Mouse (Mus musculus): ENCODE data around the gene Olfr374.
A peak's percentile ranks its signal among the peaks of the same experiment; 100 is the strongest.

The Olfr374 gene

GRCm38 (mm10) chr8:72135446-72136301, 28.8 kb downstream of the Olfr374 start:
- DNase-seq (ENCODE audit: low read depth in 2 of 2, low spot score in 2 of 2) = peak; percentile 35 to 44

DNA sequence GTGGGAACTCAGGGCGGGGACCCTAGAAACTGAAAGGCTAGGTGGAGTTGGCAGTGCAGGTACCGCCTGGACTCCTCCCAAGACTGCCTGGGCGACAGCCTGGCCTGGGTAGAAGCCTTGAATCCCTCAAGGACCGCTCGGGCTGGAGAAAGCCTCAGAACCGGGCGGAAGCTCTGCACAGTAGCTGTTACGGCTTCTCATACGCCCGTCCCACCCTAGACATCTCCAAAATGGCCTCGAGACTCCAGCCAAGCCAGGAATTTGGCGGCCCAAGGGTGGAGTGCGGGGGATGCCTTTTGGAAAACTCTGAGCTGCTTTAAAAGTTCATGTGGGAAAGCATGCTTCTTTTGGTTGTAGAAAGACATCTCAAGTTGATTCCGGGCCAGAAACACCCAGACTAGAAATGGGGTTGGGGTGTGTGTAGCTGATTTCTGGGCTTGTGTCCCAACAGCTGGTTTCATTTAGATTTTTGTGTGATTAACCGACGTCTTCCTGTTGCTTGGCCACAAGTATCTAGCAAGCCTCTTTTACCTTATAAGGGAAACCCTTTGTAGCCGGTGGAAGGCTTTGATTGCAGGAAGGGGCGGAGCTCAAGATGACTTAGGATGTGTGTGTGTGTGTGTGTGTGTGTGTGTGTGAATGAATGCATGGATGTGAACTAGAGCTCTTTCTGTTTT, 29.6 kb downstream of the Olfr374 start:
- DNase-seq (ENCODE audit: low read depth in 2 of 2, low spot score in 2 of 2) = peak; percentile 81 to 86

DNA sequence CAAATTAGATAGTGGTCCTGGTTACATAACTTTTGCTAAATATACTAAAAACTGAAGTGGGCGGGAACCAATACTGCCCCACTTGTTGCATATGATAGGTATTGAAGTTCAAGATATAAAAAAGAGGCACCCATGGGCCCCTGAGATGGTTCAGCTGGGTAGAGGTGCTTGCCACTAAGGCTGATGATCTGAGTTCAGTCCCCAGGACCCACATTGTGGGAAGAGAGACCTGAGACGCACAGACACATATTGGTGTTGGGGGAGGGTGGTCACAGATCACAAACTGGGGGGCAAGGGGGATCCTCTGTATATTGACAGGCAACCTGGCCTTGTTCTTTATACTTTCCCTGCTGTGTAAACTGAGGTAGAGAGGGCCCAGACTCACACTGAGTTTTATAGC, 30.6 kb downstream of the Olfr374 start:
- no peak for DNase-seq (ENCODE audit: low read depth in 2 of 2, low spot score in 2 of 2)

DNA sequence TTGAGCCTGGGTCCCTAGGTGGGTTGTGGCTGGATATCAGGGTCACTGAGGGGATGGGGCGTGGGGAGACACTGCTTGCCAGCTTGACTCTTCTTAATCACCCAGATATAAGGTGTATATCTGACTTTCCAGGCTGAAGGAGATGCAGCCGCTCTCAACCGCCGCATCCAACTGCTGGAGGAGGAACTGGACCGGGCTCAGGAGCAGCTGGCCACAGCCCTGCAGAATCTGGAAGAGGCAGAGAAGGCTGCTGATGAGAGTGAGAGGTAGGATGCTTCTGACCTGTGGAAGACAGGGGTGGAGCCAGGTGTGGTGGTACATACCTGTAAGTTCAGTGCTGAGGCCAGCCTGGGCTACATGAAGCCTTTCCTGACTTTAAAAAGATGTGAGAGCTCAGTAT, 31.6 kb downstream of the Olfr374 start:
- DNase-seq (ENCODE audit: low read depth in 2 of 2, low spot score in 2 of 2) = no peak

- no peak for DNase-seq (ENCODE audit: low read depth in 2 of 2, low spot score in 2 of 2)
Observed at GRCm38 (mm10) chr8:72143256-72143824, 36.5 kb downstream of the Olfr374 start.

GRCm38 (mm10) chr8:72144345-72144975, 37.6 kb downstream of the Olfr374 start:
- no peak for DNase-seq (ENCODE audit: low read depth in 2 of 2, low spot score in 2 of 2)

- DNase-seq (ENCODE audit: low read depth in 2 of 2, low spot score in 2 of 2) = no peak
Observed at GRCm38 (mm10) chr8:72145511-72145910, 38.7 kb downstream of the Olfr374 start.

DNA sequence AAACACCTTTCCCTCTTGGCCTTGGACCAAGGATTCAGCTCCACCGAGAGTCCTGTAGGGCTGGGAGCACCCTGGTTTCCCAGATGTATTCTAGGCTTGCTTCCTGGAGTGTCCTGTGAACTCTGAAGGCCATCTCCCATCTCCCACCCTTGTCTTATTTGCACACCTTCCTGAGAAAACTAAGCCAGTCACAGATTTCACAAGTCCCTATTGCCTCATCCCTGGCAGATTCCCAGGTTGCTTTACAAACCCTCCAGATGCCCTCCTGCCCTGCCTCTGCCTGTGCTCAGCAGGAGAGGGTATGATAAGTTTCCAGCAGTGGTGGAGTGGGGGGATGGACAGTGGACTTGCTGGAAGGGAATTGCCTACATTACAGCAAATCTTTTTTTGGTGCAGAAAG, 39.2 kb downstream of the Olfr374 start:
- no peak for DNase-seq (ENCODE audit: low read depth in 2 of 2, low spot score in 2 of 2)

GRCm38 (mm10) chr8:72146556-72146955, 39.7 kb downstream of the Olfr374 start:
- DNase-seq (ENCODE audit: low read depth in 2 of 2, low spot score in 2 of 2) = no peak

DNA sequence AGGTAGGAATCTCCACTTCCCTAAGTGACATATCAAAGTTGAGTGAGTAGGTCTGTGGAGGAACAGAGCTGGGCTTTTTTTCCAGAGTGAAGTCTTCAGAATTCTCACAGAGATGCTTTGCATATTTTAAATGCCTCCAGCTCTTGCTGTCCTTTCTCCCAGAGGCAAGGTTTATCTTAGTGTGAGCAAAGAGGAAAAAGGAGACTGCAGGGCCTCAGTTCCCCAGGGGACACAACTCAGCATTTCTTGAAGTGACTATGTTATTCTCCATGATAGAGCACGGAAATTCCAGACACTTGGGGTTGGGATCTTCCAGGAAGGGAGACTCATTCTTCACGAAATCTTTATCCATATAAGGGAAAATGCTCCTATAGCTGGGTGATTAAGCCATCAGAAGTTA, 40.4 kb downstream of the Olfr374 start:
- no peak for DNase-seq (ENCODE audit: low read depth in 2 of 2, low spot score in 2 of 2)

DNA sequence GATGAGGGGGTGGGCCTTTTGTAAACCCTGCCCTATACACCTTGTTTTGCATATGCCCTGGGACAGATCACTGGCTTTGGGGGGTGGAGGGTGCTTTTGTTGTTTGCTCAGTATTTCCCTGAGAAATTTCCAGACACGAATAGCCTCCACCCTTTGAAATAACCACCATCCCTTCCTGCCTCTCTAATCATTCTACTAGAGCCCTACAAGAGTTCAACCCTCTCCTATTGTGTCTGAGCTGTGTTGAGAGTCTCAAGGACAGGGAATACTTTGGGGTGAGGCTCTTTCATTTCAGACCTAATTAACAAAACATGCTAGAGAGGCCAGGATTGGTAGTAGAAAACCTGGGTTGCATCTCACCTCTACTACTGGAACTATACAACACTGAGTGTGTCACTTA, 42.2 kb downstream of the Olfr374 start:
- DNase-seq (ENCODE audit: low read depth in 2 of 2, low spot score in 2 of 2) = no peak

- no peak for DNase-seq (ENCODE audit: low read depth in 2 of 2, low spot score in 2 of 2)
Observed at GRCm38 (mm10) chr8:72151418-72152078, 44.7 kb downstream of the Olfr374 start.

DNA sequence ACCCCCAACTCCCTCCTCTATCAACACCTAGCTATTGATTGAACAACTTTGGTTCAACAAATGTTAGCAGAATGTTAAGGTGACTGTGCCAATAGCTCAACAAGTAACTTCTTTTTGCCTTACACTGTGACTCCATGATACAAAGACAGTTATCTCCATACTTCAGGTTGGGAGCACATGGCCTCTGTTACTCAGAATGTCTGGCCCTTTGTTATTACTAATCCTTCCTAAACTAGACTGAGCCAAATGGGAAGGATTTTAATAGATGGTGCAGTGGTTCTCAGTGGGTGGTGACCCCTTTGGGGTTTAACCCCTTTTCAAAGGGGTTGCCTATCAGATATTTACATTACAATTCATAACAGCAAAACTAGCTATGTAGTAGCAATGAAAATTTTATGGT, 46.5 kb downstream of the Olfr374 start:
- DNase-seq (ENCODE audit: low read depth in 2 of 2, low spot score in 2 of 2) = no peak

- no peak for DNase-seq (ENCODE audit: low read depth in 2 of 2, low spot score in 2 of 2)
Observed at GRCm38 (mm10) chr8:72158096-72158495, 51.3 kb downstream of the Olfr374 start.

DNA sequence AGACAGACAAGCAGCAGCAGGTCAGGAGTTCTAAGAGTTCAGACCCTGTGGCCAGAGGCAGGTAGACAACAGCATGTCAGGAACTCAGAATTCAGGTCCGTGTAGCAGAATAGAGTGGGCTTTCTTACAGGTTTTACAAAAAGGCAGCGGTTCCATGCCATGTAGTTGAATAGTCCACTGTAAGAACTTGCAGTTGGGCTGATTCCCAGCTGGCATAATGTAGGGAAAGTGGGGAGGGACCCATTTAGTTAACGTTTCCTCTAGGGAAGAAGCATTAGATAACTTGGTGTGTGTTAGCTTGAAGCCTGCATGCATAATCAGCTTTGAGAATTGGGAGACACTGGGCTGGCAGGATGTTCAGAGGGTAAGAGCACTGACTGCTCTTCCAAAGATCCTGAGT, 51.9 kb downstream of the Olfr374 start:
- no peak for DNase-seq (ENCODE audit: low read depth in 2 of 2, low spot score in 2 of 2)

DNA sequence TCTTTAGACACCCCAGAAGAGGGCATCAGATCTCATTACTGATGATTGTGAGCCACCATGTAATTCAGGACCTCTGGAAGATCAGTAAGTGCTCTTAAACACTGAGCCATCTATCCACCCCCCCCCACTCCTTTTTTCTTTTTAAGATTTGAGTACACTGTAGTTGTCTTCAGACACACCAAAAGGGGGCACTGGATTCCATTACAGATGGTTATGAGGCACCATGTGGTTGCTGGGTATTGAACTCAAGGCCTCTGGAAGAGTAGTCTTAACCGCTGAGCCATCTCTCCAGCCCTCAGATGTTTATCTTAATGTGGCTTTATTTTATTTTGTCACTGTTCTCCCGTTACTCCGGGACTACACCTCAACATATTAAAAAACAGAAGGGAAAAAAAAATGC, 53.2 kb downstream of the Olfr374 start:
- DNase-seq (ENCODE audit: low read depth in 2 of 2, low spot score in 2 of 2) = peak; percentile 19 to 29

DNA sequence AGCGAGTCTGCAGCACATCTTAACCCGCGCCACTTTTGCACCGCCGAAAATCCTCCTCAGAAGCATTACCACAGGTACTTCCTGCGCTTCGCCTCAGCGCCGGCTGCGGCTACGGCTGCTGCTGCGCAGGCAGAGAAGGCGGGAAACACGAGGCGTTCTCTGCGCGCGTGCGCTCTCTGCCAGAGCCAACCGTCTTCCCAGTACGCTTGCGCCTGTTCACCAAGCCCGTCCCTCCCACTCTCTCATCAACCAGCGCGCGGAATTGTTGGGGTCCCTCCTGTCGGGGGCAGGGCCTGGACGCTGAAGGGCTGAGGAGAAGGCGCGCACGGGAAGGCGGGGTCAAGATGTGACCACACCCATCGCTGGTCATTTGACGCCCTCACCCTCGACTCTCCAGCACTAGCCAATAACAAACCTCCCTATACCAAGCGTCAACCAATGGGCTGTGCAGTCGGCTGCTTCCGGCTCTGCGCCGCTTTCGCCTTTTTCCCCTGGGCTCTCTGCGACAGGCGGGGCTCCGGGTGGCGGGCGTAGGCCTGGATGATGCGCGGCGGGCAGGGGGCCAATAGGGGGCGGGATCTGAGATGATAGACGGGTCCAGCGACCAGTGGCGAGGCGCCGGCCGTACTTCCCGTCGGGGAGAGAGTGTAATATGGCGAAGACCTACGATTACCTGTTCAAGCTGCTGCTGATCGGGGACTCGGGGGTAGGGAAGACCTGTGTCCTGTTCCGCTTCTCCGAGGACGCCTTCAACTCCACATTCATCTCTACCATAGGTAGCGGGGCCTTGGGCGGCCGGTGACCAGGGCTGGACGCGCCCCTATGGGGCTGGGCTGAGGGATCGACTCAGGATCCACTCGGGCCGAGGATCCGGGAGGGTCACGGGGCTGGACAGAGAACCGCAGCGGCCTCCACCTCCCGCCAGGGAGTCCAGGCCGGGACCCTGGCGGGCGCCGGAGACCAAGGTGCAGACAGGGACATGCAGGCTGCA, 54.2 kb downstream of the Olfr374 start, which contains the start of gene Rab8a:
TSS of gene Rab8a (plus strand) at position 494 of the 991 bp plus-strand sequence.
- DNase-seq (ENCODE audit: low read depth in 2 of 2, low spot score in 2 of 2) = peak; percentile 99 to 100

DNA sequence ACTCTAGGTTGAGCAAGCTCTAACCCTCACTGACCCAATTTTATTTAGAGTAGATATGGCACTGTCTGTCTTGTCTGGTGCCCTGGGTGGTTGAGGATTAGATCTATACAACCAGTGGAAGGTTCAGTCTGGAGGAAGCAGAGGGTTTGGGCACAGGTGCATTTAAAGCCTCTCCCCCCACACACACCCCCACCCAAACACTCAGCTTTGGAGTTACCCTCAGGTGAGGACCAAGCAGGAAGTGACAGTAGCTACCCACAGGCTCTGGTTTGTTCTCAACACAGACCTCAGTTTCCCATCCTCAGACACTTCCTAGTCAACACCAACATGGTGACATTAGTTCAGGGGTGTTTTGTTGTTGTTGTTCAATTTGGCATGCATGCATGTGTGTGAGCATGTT, 56.0 kb downstream of the Olfr374 start:
- peak; percentile 20 to 27 for DNase-seq (ENCODE audit: low read depth in 2 of 2, low spot score in 2 of 2)

Data from CD8-positive naive resting alpha-beta T cell, adult 2 months (primary cell).